Mouse (Mus musculus) neural tube, embryonic 14.5 days (tissue): ENCODE results near the gene Olfr156. TPM values are rescaled to one million over a fixed set of nuclear protein-coding genes. Genes with fewer than 3 reads are reported as not detected.
"Not testable (repeated sequence)": the region's sequence is repeated elsewhere in the genome, so short reads cannot be mapped to it uniquely, and the experiment has no call there.

Experiments
- ATAC-seq: fragments of 200-750 bp; cut with Nextera tagmentation; 2 replicates; pipeline ENCODE4 v1.8.0; 2017; ENCODE audit warnings: low read depth, mild to moderate bottlenecking, moderate TSS enrichment, moderate library complexity
- H3K27ac ChIP-seq: fragments of 300-500 bp; sonication (generic); 2 replicates; pipeline ENCODE4 v1.5.1; 2014; ENCODE audit warnings: low read depth, mild to moderate bottlenecking, control low read depth, low read length, moderate library complexity, mixed read lengths
- H3K27me3 ChIP-seq: fragments of 300-500 bp; sonication (generic); 2 replicates; pipeline ENCODE4 v1.6.1; 2014; ENCODE audit warnings: low read length; ENCODE audit not compliant: control insufficient read depth, insufficient read depth
- H3K36me3 ChIP-seq: fragments of 300-500 bp; sonication (generic); 2 replicates; pipeline ENCODE4 v1.6.1; 2014; ENCODE audit warnings: low read length, mixed read lengths; ENCODE audit not compliant: control insufficient read depth, insufficient read depth
- H3K4me1 ChIP-seq: fragments of 300-500 bp; sonication (generic); 2 replicates; pipeline ENCODE4 v1.6.1; 2014; ENCODE audit warnings: low read length; ENCODE audit not compliant: control insufficient read depth, insufficient read depth
- H3K4me2 ChIP-seq: fragments of 300-500 bp; sonication (generic); 2 replicates; pipeline ENCODE4 v1.6.1; 2014; ENCODE audit warnings: mild to moderate bottlenecking, low read depth, low read length, control low read depth
- H3K4me3 ChIP-seq: fragments of 300-500 bp; sonication (generic); 2 replicates; pipeline ENCODE4 v1.5.1; 2014; ENCODE audit warnings: low read depth, low read length, control low read depth, mixed read lengths
- H3K9ac ChIP-seq: fragments of 300-500 bp; sonication (generic); replicated peaks from 2 replicates; pipeline ENCODE4 v1.6.1; 2014; ENCODE audit warnings: low read depth, mild to moderate bottlenecking, control low read depth, low read length, mixed read lengths
- H3K9me3 ChIP-seq: fragments of 300-500 bp; sonication (generic); 2 replicates; pipeline ENCODE4 v1.6.1; 2016; ENCODE audit warnings: low read length; ENCODE audit not compliant: control insufficient read depth
- WGBS: fragments of 180-500 bp; shearing (Covaris S2); extraction: QIAGEN DNeasy Blood & Tissue Kit; methylation state at CpG from one replicate; pipeline ENCODE4 v1.1.7; 2014; 5-methylcytosine and 5-hydroxymethylcytosine counted together
- polyA plus RNA-seq: library from polyadenylated mRNA; unstranded; fragments of >200 nt; fragmentation: Nextera tagmentation; extraction: Ambion mirVana; gene quantifications from 2 replicates; pipeline ENCODE4 v1.2.1, GENCODE M21; 2014

The Olfr156 gene
- polyA plus RNA-seq, 1 experiment from 2014 or later, result not detected

- no peaks in the 10 kb centered on the region for H3K36me3 ChIP-seq
- no peaks in the 10 kb centered on the region for H3K27me3 ChIP-seq
- H3K4me2 ChIP-seq, result no peak overlapping the region
- no peaks in the 10 kb centered on the region for H3K9me3 ChIP-seq
- ATAC-seq, result no peak
- H3K9ac ChIP-seq, result no peak overlapping the region
- no peak overlapping the region for H3K27ac ChIP-seq
- 82% methylated on average over 4 of the region's 4 CpGs for WGBS
- H3K4me1 ChIP-seq, result no peaks in the 10 kb centered on the region
- no peak overlapping the region for H3K4me3 ChIP-seq
These were observed 11.1 kb upstream of the Olfr156 start for GRCm38 (mm10) chr4:43834749-43835148.

GRCm38 (mm10) chr4:43833752-43834151 is 10.1 kb upstream of the Olfr156 start:
- Histone ChIP-seq H3K9me3 (no peaks in the 10 kb centered on the region), H3K27me3 (no peaks in the 10 kb centered on the region), H3K9ac (no peak overlapping the region), H3K4me3 (no peak overlapping the region), H3K27ac (no peak overlapping the region), H3K4me2 (no peak overlapping the region), H3K4me1 (no peaks in the 10 kb centered on the region), H3K36me3 (no peaks in the 10 kb centered on the region)
- ATAC-seq, result no peak
- 72% methylated on average over 5 of the region's 5 CpGs for WGBS

GRCm38 (mm10) chr4:43832031-43832430 is 8.3 kb upstream of the Olfr156 start:
- Histone ChIP-seq H3K4me2 (no peak overlapping the region), H3K4me3 (no peak overlapping the region), H3K27me3 (no peaks in the 10 kb centered on the region), H3K9ac (no peak overlapping the region), H3K9me3 (no peaks in the 10 kb centered on the region), H3K27ac (no peak overlapping the region), H3K4me1 (no peaks in the 10 kb centered on the region), H3K36me3 (no peaks in the 10 kb centered on the region)
- 75% methylated on average over 5 of the region's 5 CpGs for WGBS
- ATAC-seq, result no peak

GRCm38 (mm10) chr4:43828806-43829205 is 5.1 kb upstream of the Olfr156 start:
- Histone ChIP-seq H3K9ac (no peak overlapping the region), H3K4me1 (no peaks in the 10 kb centered on the region), H3K9me3 (no peaks in the 10 kb centered on the region), H3K36me3 (no peaks in the 10 kb centered on the region), H3K4me3 (no peak overlapping the region), H3K4me2 (no peak overlapping the region), H3K27ac (no peak overlapping the region), H3K27me3 (no peaks in the 10 kb centered on the region)
- ATAC-seq, result no peak
- WGBS, result 86% methylated on average over 4 of the region's 4 CpGs

GRCm38 (mm10) chr4:43822896-43823550 is 672 bp downstream of the Olfr156 start:
- no peaks in the 10 kb centered on the region for H3K36me3 ChIP-seq
- ATAC-seq, result no peak
- H3K4me1 ChIP-seq, result no peaks in the 10 kb centered on the region
- no peak overlapping the region for H3K9ac ChIP-seq
- H3K4me2 ChIP-seq, result no peak overlapping the region
- no peak overlapping the region for H3K27ac ChIP-seq
- WGBS, result 85% methylated on average over 13 of the region's 13 CpGs
- H3K27me3 ChIP-seq, result no peaks in the 10 kb centered on the region
- no peaks in the 10 kb centered on the region for H3K9me3 ChIP-seq
- H3K4me3 ChIP-seq, result no peak overlapping the region

GRCm38 (mm10) chr4:43798936-43799335 is 24.8 kb downstream of the Olfr156 start:
- no peak overlapping the region for H3K27ac ChIP-seq
- no peaks in the 10 kb centered on the region for H3K27me3 ChIP-seq
- H3K36me3 ChIP-seq, result no peaks in the 10 kb centered on the region
- WGBS, result 59% methylated on average over 7 of the region's 7 CpGs
- peaks cover 3% of the 10 kb centered on the region; the same call in 1 of the 2 replicates for H3K9me3 ChIP-seq
- H3K9ac ChIP-seq, result no peak overlapping the region
- H3K4me2 ChIP-seq, result no peak overlapping the region
- no peaks in the 10 kb centered on the region for H3K4me1 ChIP-seq
- H3K4me3 ChIP-seq, result no peak overlapping the region
- ATAC-seq, result no peak

GRCm38 (mm10) chr4:43795844-43796243 is 27.9 kb downstream of the Olfr156 start:
- not testable (repeated sequence) for H3K36me3 ChIP-seq, H3K9ac ChIP-seq, ATAC-seq, H3K4me3 ChIP-seq, H3K27me3 ChIP-seq, H3K4me1 ChIP-seq, H3K4me2 ChIP-seq, H3K9me3 ChIP-seq, H3K27ac ChIP-seq
- WGBS, result 88% methylated on average over 5 of the region's 5 CpGs

- no peak for ATAC-seq
- H3K9ac ChIP-seq, result no peak overlapping the region
- WGBS, result 76% methylated on average over 6 of the region's 6 CpGs
These were observed 28.4 kb downstream of the Olfr156 start for GRCm38 (mm10) chr4:43795296-43795695.

GRCm38 (mm10) chr4:43772304-43772703 is 51.4 kb downstream of the Olfr156 start:
- H3K4me1 ChIP-seq, result no peaks in the 10 kb centered on the region
- H3K9me3 ChIP-seq, result no peaks in the 10 kb centered on the region
- H3K4me3 ChIP-seq, result no peak overlapping the region
- no peak overlapping the region for H3K27ac ChIP-seq
- H3K27me3 ChIP-seq, result no peaks in the 10 kb centered on the region
- no peak for ATAC-seq
- WGBS, result 60% methylated on average over 2 of the region's 2 CpGs
- no peak overlapping the region for H3K9ac ChIP-seq
- H3K36me3 ChIP-seq, result no peaks in the 10 kb centered on the region
- H3K4me2 ChIP-seq, result no peak overlapping the region

More at GRCm38 (mm10) chr4:43795296-43795695, 28.4 kb downstream of the Olfr156 start:
- no peaks in the 10 kb centered on the region for H3K27me3 ChIP-seq
- H3K9me3 ChIP-seq, result no peaks in the 10 kb centered on the region
- H3K27ac ChIP-seq, result no peak overlapping the region
- no peaks in the 10 kb centered on the region for H3K4me1 ChIP-seq
- no peaks in the 10 kb centered on the region for H3K36me3 ChIP-seq
- H3K4me3 ChIP-seq, result no peak overlapping the region
- H3K4me2 ChIP-seq, result no peak overlapping the region
